Mouse (Mus musculus) midbrain, postnatal 0 days (tissue): ENCODE data around the gene Zfhx3. TPM values are rescaled to one million over a fixed set of nuclear protein-coding genes. Genes with fewer than 3 reads are reported as not detected.

Experiments
- ATAC-seq: fragments of 200-750 bp; cut with Nextera tagmentation; 2 replicates; pipeline ENCODE4 v1.8.0; 2017; ENCODE audit warnings: moderate number of reproducible peaks, mild to moderate bottlenecking, moderate TSS enrichment, moderate library complexity; ENCODE audit not compliant: low FRiP score
- DNase-seq: peaks from one replicate; pipeline ENCODE4 v3.0.0-alpha.2; 2015; ENCODE audit warnings: low spot score
- H3K27ac ChIP-seq: fragments of 300-500 bp; sonication (generic); 2 replicates; pipeline ENCODE4 v1.5.1; 2014; ENCODE audit warnings: low read depth, mild to moderate bottlenecking, low read length, mixed read lengths
- H3K27me3 ChIP-seq: fragments of 300-500 bp; sonication (generic); 2 replicates; pipeline ENCODE4 v1.6.1; 2014; ENCODE audit warnings: low read length, control low read depth, mixed read lengths; ENCODE audit not compliant: insufficient read depth
- H3K36me3 ChIP-seq: fragments of 300-500 bp; sonication (generic); 2 replicates; pipeline ENCODE4 v1.6.1; 2014; ENCODE audit warnings: low read length, control low read depth, mixed read lengths; ENCODE audit not compliant: insufficient read depth
- H3K4me1 ChIP-seq: fragments of 300-500 bp; sonication (generic); 2 replicates; pipeline ENCODE4 v1.6.1; 2014; ENCODE audit warnings: mild to moderate bottlenecking, control low read depth, antibody characterized with exemption, low read length, mixed read lengths; ENCODE audit not compliant: insufficient read depth
- H3K4me2 ChIP-seq: fragments of 300-500 bp; sonication (generic); 2 replicates; pipeline ENCODE4 v1.6.1; 2014; ENCODE audit warnings: low read depth, mild to moderate bottlenecking, low read length, mixed read lengths; ENCODE audit not compliant: poor library complexity, severe bottlenecking
- H3K4me3 ChIP-seq: fragments of 300-500 bp; sonication (generic); 2 replicates; pipeline ENCODE4 v1.5.1; 2014; ENCODE audit warnings: low read depth, mild to moderate bottlenecking, low read length, moderate library complexity
- H3K9ac ChIP-seq: fragments of 300-500 bp; sonication (generic); replicated peaks from 2 replicates; pipeline ENCODE4 v1.6.1; 2014; ENCODE audit warnings: mild to moderate bottlenecking, low read length, moderate library complexity, mixed read lengths; ENCODE audit not compliant: poor library complexity, severe bottlenecking
- H3K9me3 ChIP-seq: fragments of 300-500 bp; sonication (generic); 2 replicates; pipeline ENCODE4 v1.6.1; 2016; ENCODE audit warnings: low read length, control low read depth
- CTCF ChIP-seq: IDR thresholded peaks from 2 replicates; pipeline ENCODE4 v1.5.1; 2016; ENCODE audit warnings: antibody characterized with exemption, mild to moderate bottlenecking
- WGBS: fragments of 180-500 bp; shearing (Covaris S2); extraction: QIAGEN DNeasy Blood & Tissue Kit; methylation state at CpG from one replicate; pipeline ENCODE4 v1.1.7; 2014; 5-methylcytosine and 5-hydroxymethylcytosine counted together
- polyA plus RNA-seq: library from polyadenylated mRNA; unstranded; fragments of >200 nt; fragmentation: Nextera tagmentation; extraction: Ambion mirVana; gene quantifications from 2 replicates; pipeline ENCODE4 v1.2.1, GENCODE M21; 2015
- total RNA-seq: library from RNA; depleted of rRNA; stranded (reverse); fragments of >200 nt; gene quantifications from 2 replicates; pipeline ENCODE4 v1.2.3, GENCODE M21; 2014

Zfhx3 gene
- total and polyA plus RNA-seq, 2 experiments from 2014 or later: 33.1 to 44.5 TPM

GRCm38 (mm10) chr8:107942752-107943510 lies 487 bp downstream of the Zfhx3 start:
- Histone ChIP-seq H3K36me3 (no peaks in the 10 kb centered on the region), H3K27ac (peak overlapping the region; percentile 79), H3K27me3 (no peaks in the 10 kb centered on the region), H3K4me3 (peak overlapping the region; percentile 33), H3K4me1 (peaks cover 13% of the 10 kb centered on the region; the same call in 1 of the 2 replicates), H3K9me3 (no peaks in the 10 kb centered on the region), H3K4me2 (peak overlapping the region; percentile 63), H3K9ac (peak overlapping the region; percentile 63)
- ATAC-seq (peak; percentile 70; the same call in 1 of the 2 replicates), DNase-seq (peak; percentile 51)
- no peak for TF ChIP-seq CTCF
- WGBS: under 1% methylated on average over 16 of the region's 17 CpGs

GRCm38 (mm10) chr8:107943550-107944348 lies 1.3 kb downstream of the Zfhx3 start:
- ATAC-seq (no peak), DNase-seq (no peak)
- Histone ChIP-seq H3K27me3 (no peaks in the 10 kb centered on the region), H3K4me3 (peak overlapping the region; percentile 33), H3K4me1 (peaks cover 13% of the 10 kb centered on the region; the same call in 1 of the 2 replicates), H3K4me2 (peak overlapping the region; percentile 63), H3K27ac (peak overlapping the region; percentile 82), H3K9me3 (no peaks in the 10 kb centered on the region), H3K36me3 (no peaks in the 10 kb centered on the region), H3K9ac (peak overlapping the region; percentile 63)
- TF ChIP-seq CTCF: no peak
- 4% methylated on average over 9 of the region's 10 CpGs for WGBS

GRCm38 (mm10) chr8:107944676-107945600 lies 2.5 kb downstream of the Zfhx3 start:
- no peaks in the 10 kb centered on the region for H3K27me3 ChIP-seq
- no peak for TF ChIP-seq CTCF
- no peak for ATAC-seq
- no peaks in the 10 kb centered on the region for H3K36me3 ChIP-seq
- peak overlapping the region; percentile 82 for H3K27ac ChIP-seq
- peak overlapping the region; percentile 60 for H3K9ac ChIP-seq
- peak overlapping the region; percentile 63 for H3K4me2 ChIP-seq
- H3K4me3 ChIP-seq: peak overlapping the region; percentile 27
- 14% methylated on average over 31 of the region's 31 CpGs for WGBS
- no peaks in the 10 kb centered on the region for H3K9me3 ChIP-seq
- H3K4me1 ChIP-seq: peaks cover 16% of the 10 kb centered on the region
- DNase-seq: no peak

GRCm38 (mm10) chr8:107946888-107947287 lies 4.4 kb downstream of the Zfhx3 start:
- Histone ChIP-seq H3K4me1 (peaks cover 15% of the 10 kb centered on the region), H3K9me3 (no peaks in the 10 kb centered on the region), H3K4me2 (peak overlapping the region; percentile 2; the same call in 1 of the 2 replicates), H3K4me3 (no peak overlapping the region), H3K36me3 (no peaks in the 10 kb centered on the region), H3K27me3 (no peaks in the 10 kb centered on the region), H3K27ac (peak overlapping the region; percentile 55), H3K9ac (no peak overlapping the region)
- no peak for TF ChIP-seq CTCF
- WGBS: 57% methylated on average over 5 of the region's 5 CpGs
- ATAC-seq (no peak), DNase-seq (no peak)

- Histone ChIP-seq H3K9me3 (no peaks in the 10 kb centered on the region), H3K4me2 (no peak overlapping the region), H3K27me3 (no peaks in the 10 kb centered on the region), H3K36me3 (no peaks in the 10 kb centered on the region), H3K27ac (peak overlapping the region; percentile 59; the same call in 1 of the 2 replicates), H3K4me3 (no peak overlapping the region), H3K4me1 (0 out of 2 replicates have a peak, but pooled peaks cover 5% of the 10 kb centered on the region), H3K9ac (no peak overlapping the region)
- peak; percentile 83 for TF ChIP-seq CTCF
- 44% methylated on average over 3 of the region's 3 CpGs for WGBS
- DNase-seq: peak; percentile 89
- ATAC-seq: 0 out of 2 replicates have a peak, but pooled peaks have one; percentile 41
Observed at GRCm38 (mm10) chr8:107955887-107956286, 13.4 kb downstream of the Zfhx3 start.
